Mouse (Mus musculus) forebrain, embryonic 13.5 days (tissue): ENCODE measurements around the gene Cnih2. TPM values are rescaled to one million over a fixed set of nuclear protein-coding genes. Genes with fewer than 3 reads are reported as not detected.

Experiments
- ATAC-seq: fragments of 200-750 bp; cut with Nextera tagmentation; 2 replicates; pipeline ENCODE4 v1.8.0; 2017
- H3K27ac ChIP-seq: fragments of 300-500 bp; sonication (generic); 2 replicates; pipeline ENCODE4 v1.5.1; 2015; ENCODE audit warnings: inconsistent platforms, mild to moderate bottlenecking, moderate library complexity
- H3K27me3 ChIP-seq: fragments of 300-500 bp; sonication (generic); 2 replicates; pipeline ENCODE4 v1.6.1; 2015; ENCODE audit warnings: mild to moderate bottlenecking, inconsistent platforms
- H3K36me3 ChIP-seq: fragments of 300-500 bp; sonication (generic); 2 replicates; pipeline ENCODE4 v1.6.1; 2015; ENCODE audit warnings: mild to moderate bottlenecking, inconsistent platforms; ENCODE audit not compliant: poor library complexity, severe bottlenecking
- H3K4me1 ChIP-seq: fragments of 300-500 bp; sonication (generic); 2 replicates; pipeline ENCODE4 v1.6.1; 2015; ENCODE audit warnings: inconsistent platforms
- H3K4me2 ChIP-seq: fragments of 300-500 bp; sonication (generic); 2 replicates; pipeline ENCODE4 v1.6.1; 2015; ENCODE audit warnings: inconsistent platforms, mild to moderate bottlenecking, moderate library complexity
- H3K4me3 ChIP-seq: fragments of 300-500 bp; sonication (generic); 2 replicates; pipeline ENCODE4 v1.5.1; 2015; ENCODE audit warnings: mild to moderate bottlenecking, inconsistent platforms
- H3K9ac ChIP-seq: fragments of 300-500 bp; sonication (generic); 2 replicates; pipeline ENCODE4 v1.6.1; 2015; ENCODE audit warnings: mild to moderate bottlenecking, inconsistent platforms
- H3K9me3 ChIP-seq: fragments of 300-500 bp; sonication (generic); replicated peaks from 2 replicates; pipeline ENCODE4 v1.6.1; 2016; ENCODE audit warnings: inconsistent platforms
- WGBS: fragments of 180-500 bp; shearing (Covaris S2); methylation state at CpG from one replicate; pipeline ENCODE4 v1.1.7; 2015; 5-methylcytosine and 5-hydroxymethylcytosine counted together
- polyA plus RNA-seq: library from polyadenylated mRNA; unstranded; fragments of >200 nt; fragmentation: Nextera tagmentation; extraction: Ambion mirVana; gene quantifications from 2 replicates; pipeline ENCODE4 v1.2.1, GENCODE M21; 2015

Gene Cnih2
- polyA plus RNA-seq, 1 experiment from 2014 or later: 208 TPM

- Histone ChIP-seq H3K36me3 (no peaks in the 10 kb centered on the region), H3K4me2 (peak overlapping the region; percentile 64), H3K27ac (no peak overlapping the region), H3K4me1 (peaks cover 42% of the 10 kb centered on the region), H3K27me3 (peaks cover 38% of the 10 kb centered on the region), H3K9ac (peak overlapping the region; percentile 62; the same call in 1 of the 2 replicates), H3K4me3 (peak overlapping the region; percentile 39), H3K9me3 (no peaks in the 10 kb centered on the region)
- peak; percentile 5; the same call in 1 of the 2 replicates for ATAC-seq
- 2% methylated on average over 20 of the region's 20 CpGs for WGBS
Observed at GRCm38 (mm10) chr19:5072389-5073019, 25.8 kb downstream of the Cnih2 start.

- H3K36me3 ChIP-seq: no peaks in the 10 kb centered on the region
- H3K4me3 ChIP-seq: peak overlapping the region; percentile 39
- peak overlapping the region; percentile 64 for H3K4me2 ChIP-seq
- H3K27ac ChIP-seq: peak overlapping the region; percentile 52
- peak; percentile 85 for ATAC-seq
- no peaks in the 10 kb centered on the region for H3K9me3 ChIP-seq
- under 1% methylated on average over 40 of the region's 40 CpGs for WGBS
- peaks cover 45% of the 10 kb centered on the region for H3K27me3 ChIP-seq
- peak overlapping the region; percentile 62 for H3K9ac ChIP-seq
- H3K4me1 ChIP-seq: peaks cover 48% of the 10 kb centered on the region
Observed at GRCm38 (mm10) chr19:5071545-5072369, 26.6 kb downstream of the Cnih2 start.

GRCm38 (mm10) chr19:5071077-5071476 is 27.2 kb downstream of the Cnih2 start:
- Histone ChIP-seq H3K4me1 (peaks cover 48% of the 10 kb centered on the region), H3K36me3 (no peaks in the 10 kb centered on the region), H3K4me3 (peak overlapping the region; percentile 39), H3K27ac (peak overlapping the region; percentile 52), H3K4me2 (peak overlapping the region; percentile 64), H3K9me3 (no peaks in the 10 kb centered on the region), H3K9ac (peak overlapping the region; percentile 62), H3K27me3 (peaks cover 48% of the 10 kb centered on the region)
- WGBS: 5% methylated on average over 11 of the region's 11 CpGs
- ATAC-seq: no peak

- no peak overlapping the region for H3K4me3 ChIP-seq
- peaks cover 48% of the 10 kb centered on the region for H3K4me1 ChIP-seq
- WGBS: 89% methylated on average over 7 of the region's 7 CpGs
- H3K36me3 ChIP-seq: no peaks in the 10 kb centered on the region
- H3K4me2 ChIP-seq: 0 out of 2 replicates have a peak overlapping the region, but pooled peaks have one; percentile 69
- H3K27ac ChIP-seq: no peak overlapping the region
- H3K9me3 ChIP-seq: no peaks in the 10 kb centered on the region
- peaks cover 50% of the 10 kb centered on the region for H3K27me3 ChIP-seq
- H3K9ac ChIP-seq: no peak overlapping the region
- no peak for ATAC-seq
Observed at GRCm38 (mm10) chr19:5069978-5070377, 28.3 kb downstream of the Cnih2 start.

- no peaks in the 10 kb centered on the region for H3K36me3 ChIP-seq
- ATAC-seq: no peak
- no peak overlapping the region for H3K4me3 ChIP-seq
- peaks cover 46% of the 10 kb centered on the region for H3K27me3 ChIP-seq
- H3K9me3 ChIP-seq: no peaks in the 10 kb centered on the region
- H3K27ac ChIP-seq: no peak overlapping the region
- H3K4me1 ChIP-seq: peaks cover 48% of the 10 kb centered on the region
- 84% methylated on average over 5 of the region's 5 CpGs for WGBS
- H3K4me2 ChIP-seq: 0 out of 2 replicates have a peak overlapping the region, but pooled peaks have one; percentile 69
- no peak overlapping the region for H3K9ac ChIP-seq
Observed at GRCm38 (mm10) chr19:5069486-5069885, 28.8 kb downstream of the Cnih2 start.

- Histone ChIP-seq H3K4me3 (peak overlapping the region; percentile 36), H3K27ac (no peak overlapping the region), H3K27me3 (peaks cover 45% of the 10 kb centered on the region), H3K9ac (peak overlapping the region; percentile 62), H3K4me1 (peaks cover 48% of the 10 kb centered on the region), H3K36me3 (no peaks in the 10 kb centered on the region), H3K4me2 (peak overlapping the region; percentile 69), H3K9me3 (no peaks in the 10 kb centered on the region)
- WGBS: 39% methylated on average over 21 of the region's 21 CpGs
- no peak for ATAC-seq
Observed at GRCm38 (mm10) chr19:5068570-5069234, 29.6 kb downstream of the Cnih2 start.

DNA sequence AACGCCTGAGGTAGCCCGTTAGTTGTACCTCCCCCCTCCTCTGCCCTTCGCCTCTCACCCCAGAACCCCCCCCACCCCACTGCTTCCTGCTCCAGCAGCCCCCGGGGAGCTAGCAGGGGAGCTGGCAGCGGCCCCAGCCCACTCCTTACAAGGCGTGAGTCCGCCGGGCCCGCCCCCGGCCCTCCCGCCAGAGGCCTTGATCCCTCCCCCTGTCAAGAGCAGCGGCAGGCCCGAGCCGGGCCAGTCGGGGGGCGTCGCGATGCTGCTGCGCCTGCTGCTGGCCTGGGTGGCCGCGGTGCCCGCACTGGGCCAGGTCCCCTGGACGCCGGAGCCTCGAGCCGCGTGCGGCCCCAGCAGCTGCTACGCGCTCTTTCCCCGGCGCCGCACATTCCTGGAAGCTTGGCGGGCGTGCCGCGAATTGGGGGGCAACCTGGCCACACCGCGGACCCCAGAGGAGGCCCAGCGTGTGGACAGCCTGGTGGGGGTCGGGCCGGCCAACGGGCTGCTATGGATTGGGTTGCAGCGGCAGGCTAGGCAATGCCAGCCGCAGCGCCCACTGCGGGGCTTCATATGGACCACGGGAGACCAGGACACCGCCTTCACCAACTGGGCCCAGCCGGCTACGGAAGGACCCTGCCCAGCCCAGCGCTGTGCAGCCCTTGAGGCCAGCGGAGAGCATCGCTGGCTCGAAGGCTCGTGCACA is 30.3 kb downstream of the Cnih2 start, which contains the start of gene Cd248:
Gene Cd248 (plus strand): TSS at position 212 of the 703 bp plus-strand sequence.
- Histone ChIP-seq H3K9ac (peak within 1 kb of the TSS; percentile 62), H3K36me3 (no peaks in the 10 kb centered on the region), H3K4me2 (peak within 1 kb of the TSS; percentile 69), H3K27me3 (peaks cover 45% of the 10 kb centered on the region), H3K4me3 (peak within 1 kb of the TSS; percentile 36), H3K9me3 (no peaks in the 10 kb centered on the region), H3K27ac (0 out of 2 replicates have a peak within 1 kb of the TSS, but pooled peaks have one; percentile 20), H3K4me1 (peaks cover 47% of the 10 kb centered on the region)
- ATAC-seq: peak; percentile 26
- 1% methylated on average over 51 of the region's 56 CpGs for WGBS

GRCm38 (mm10) chr19:5067040-5067799 is 31.1 kb downstream of the Cnih2 start:
- no peak for ATAC-seq
- H3K9ac ChIP-seq: peak overlapping the region; percentile 62; the same call in 1 of the 2 replicates
- peaks cover 45% of the 10 kb centered on the region for H3K27me3 ChIP-seq
- no peak overlapping the region for H3K27ac ChIP-seq
- H3K4me1 ChIP-seq: peaks cover 39% of the 10 kb centered on the region
- no peaks in the 10 kb centered on the region for H3K9me3 ChIP-seq
- peak overlapping the region; percentile 69 for H3K4me2 ChIP-seq
- 13% methylated on average over 15 of the region's 15 CpGs for WGBS
- peak overlapping the region; percentile 36 for H3K4me3 ChIP-seq
- no peaks in the 10 kb centered on the region for H3K36me3 ChIP-seq

- no peaks in the 10 kb centered on the region for H3K36me3 ChIP-seq
- WGBS: 72% methylated on average over 7 of the region's 7 CpGs
- no peak overlapping the region for H3K27ac ChIP-seq
- no peak for ATAC-seq
- no peaks in the 10 kb centered on the region for H3K9me3 ChIP-seq
- H3K27me3 ChIP-seq: peaks cover 40% of the 10 kb centered on the region
- H3K9ac ChIP-seq: 0 out of 2 replicates have a peak overlapping the region, but pooled peaks have one; percentile 14
- H3K4me1 ChIP-seq: peaks cover 28% of the 10 kb centered on the region
- no peak overlapping the region for H3K4me2 ChIP-seq
- no peak overlapping the region for H3K4me3 ChIP-seq
Observed at GRCm38 (mm10) chr19:5065104-5065503, 33.2 kb downstream of the Cnih2 start.

- Histone ChIP-seq H3K4me3 (no peak overlapping the region), H3K9ac (no peak overlapping the region), H3K4me2 (no peak overlapping the region), H3K4me1 (peaks cover 21% of the 10 kb centered on the region), H3K27me3 (peaks cover 19% of the 10 kb centered on the region), H3K27ac (no peak overlapping the region), H3K36me3 (no peaks in the 10 kb centered on the region), H3K9me3 (no peaks in the 10 kb centered on the region)
- no peak for ATAC-seq
- WGBS: 93% methylated on average over 6 of the region's 6 CpGs
Observed at GRCm38 (mm10) chr19:5062446-5062845, 35.9 kb downstream of the Cnih2 start.

DNA sequence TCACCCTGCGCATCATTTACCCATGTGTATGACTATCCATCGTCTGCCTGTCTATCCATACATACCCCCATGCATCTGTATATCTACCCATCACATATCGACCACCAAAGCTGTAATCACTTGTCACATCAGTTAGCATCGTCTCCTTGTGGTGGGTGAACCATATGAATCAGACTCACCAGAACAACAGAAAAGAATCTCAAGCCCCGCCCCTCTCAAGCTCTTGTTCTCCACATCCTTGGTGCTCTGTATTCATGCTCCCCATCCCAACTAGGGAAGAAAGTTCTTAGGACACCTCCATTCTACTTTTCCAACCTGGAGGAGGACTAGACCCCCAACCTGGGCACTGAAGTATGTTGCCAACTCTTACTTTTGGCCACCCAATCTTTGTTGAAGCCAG is 36.3 kb downstream of the Cnih2 start:
- Histone ChIP-seq H3K4me3 (no peak overlapping the region), H3K27me3 (peaks cover 15% of the 10 kb centered on the region), H3K27ac (no peak overlapping the region), H3K9me3 (no peaks in the 10 kb centered on the region), H3K9ac (no peak overlapping the region), H3K36me3 (no peaks in the 10 kb centered on the region), H3K4me2 (no peak overlapping the region), H3K4me1 (peaks cover 17% of the 10 kb centered on the region)
- ATAC-seq: no peak
- 87% methylated on average over 5 of the region's 5 CpGs for WGBS
